Comparison of ENCODE assay signal across 13 mouse cellular contexts in genomic region chr7:16146489-16147410, GRCm38 (mm10). TPM values are rescaled to one million over a fixed set of nuclear protein-coding genes. Genes with fewer than 3 reads are reported as not detected.
DNase-seq lines count a peak whose midpoint lies in the region; ATAC-seq and TF ChIP-seq lines count a peak whose summit lies in the region.
"Had no signal": no experiment of that assay in that cellular context is flagged by ENCODE, and none has a peak within 500 bp of the region (broad histone marks: within the 10 kb centered on the region; RNA-seq: fewer than 3 reads in every experiment).

No protein-coding gene starts in this region.

- DNase-seq in cerebellum, adult 18-20 months, result peak; percentile 75 to 82
- DNase-seq in layer of hippocampus, adult 2 months (ENCODE audit: low spot score in 2 of 2), result peak; percentile 63 to 74
- DNase-seq in right cerebral cortex, postnatal 4 days, result peak; percentile 55
- no peak for DNase-seq in adrenal gland, postnatal 25 days

- H3K9me3 ChIP-seq in neural tube, embryonic 13.5 days, result no peaks in the 10 kb centered on the region
- no peaks in the 10 kb centered on the region for H3K9me3 ChIP-seq in neural tube, embryonic 15.5 days (replicated peaks)
- H3K9me3 ChIP-seq: G1E; megakaryocyte, embryonic 14.5 days; neural tube, embryonic 12.5 days had no signal

- no peak for TF ChIP-seq CTCF in layer of hippocampus, adult 2 months (conservative IDR thresholded peaks at IDR 0.05)

- no peak overlapping the region; the same call in 1 of the 2 replicates for H3K27ac ChIP-seq in neural tube, embryonic 13.5 days (replicated peaks)
- no peak overlapping the region for H3K27ac ChIP-seq in neural tube, embryonic 15.5 days (replicated peaks)
- peak overlapping the region; percentile 90 for H3K27ac ChIP-seq in layer of hippocampus, adult 2 months
- H3K27ac ChIP-seq: neural tube, embryonic 12.5 days had no signal

- no peak overlapping the region for H3K4me3 ChIP-seq in neural tube, embryonic 13.5 days
- no peak overlapping the region for H3K4me3 ChIP-seq in neural tube, embryonic 15.5 days (replicated peaks)
- peak overlapping the region; percentile 32 for H3K4me3 ChIP-seq in layer of hippocampus, adult 2 months
- H3K4me3 ChIP-seq: erythroblast, embryonic 14.5 days; megakaryocyte, embryonic 14.5 days; neural tube, embryonic 12.5 days had no signal

- peaks cover 17% of the 10 kb centered on the region for H3K4me1 ChIP-seq in neural tube, embryonic 13.5 days (replicated peaks)
- H3K4me1 ChIP-seq in neural tube, embryonic 15.5 days, result peaks cover 8% of the 10 kb centered on the region; the same call in 1 of the 2 replicates

- H3K9ac ChIP-seq in neural tube, embryonic 13.5 days, result no peak overlapping the region
- H3K9ac ChIP-seq in neural tube, embryonic 15.5 days (replicated peaks), result no peak overlapping the region
- H3K9ac ChIP-seq: neural tube, embryonic 12.5 days had no signal

- no peaks in the 10 kb centered on the region for H3K27me3 ChIP-seq in neural tube, embryonic 13.5 days
- no peaks in the 10 kb centered on the region for H3K27me3 ChIP-seq in neural tube, embryonic 15.5 days (replicated peaks)

- ATAC-seq in cerebellum, adult (ENCODE audit: insufficient number of reproducible peaks, low FRiP score, low TSS enrichment), result no peak; the same call in 1 of the 2 replicates
- peak; percentile 15; the same call in 1 of the 2 replicates for ATAC-seq in neural tube, embryonic 13.5 days (ENCODE audit: low read depth)
- no peak for ATAC-seq in neural tube, embryonic 15.5 days (ENCODE audit: low FRiP score)
- no peak for ATAC-seq in CD4-positive, CD25-positive, alpha-beta regulatory T cell, adult 4 months

- WGBS in neural tube, embryonic 13.5 days, result 25% methylated on average over 27 of the region's 27 CpGs
- WGBS in neural tube, embryonic 15.5 days, result 25% methylated on average over 27 of the region's 27 CpGs

- H3K36me3 ChIP-seq in neural tube, embryonic 13.5 days, result peaks cover 49% of the 10 kb centered on the region
- H3K36me3 ChIP-seq in neural tube, embryonic 15.5 days, result peaks cover 11% of the 10 kb centered on the region; the same call in 1 of the 2 replicates
- H3K36me3 ChIP-seq: G1E had no signal

- 0 out of 2 replicates have a peak overlapping the region, but pooled peaks have one; percentile 11 for H3K4me2 ChIP-seq in neural tube, embryonic 13.5 days
- no peak overlapping the region for H3K4me2 ChIP-seq in neural tube, embryonic 15.5 days
- H3K4me2 ChIP-seq: neural tube, embryonic 12.5 days had no signal

RNA-seq across cellular contexts. Expression of gene Slc8a2, which starts 17.1 kb away (rescaled TPM):
- 1.1 and 1.4 TPM in 2 replicates for polyA plus RNA-seq in neural tube, embryonic 13.5 days (2015; fragmentation: Nextera tagmentation; extraction: Ambion mirVana)
- polyA plus RNA-seq in neural tube, embryonic 15.5 days (2015; fragmentation: Nextera tagmentation; extraction: Ambion mirVana), result 1.2 and 1.4 TPM in 2 replicates
- total RNA-seq in layer of hippocampus, adult 2 months (2021), result 100 to 1,000 TPM; 305 to 320 TPM
- not detected for polyA plus RNA-seq in CD4-positive, CD25-positive, alpha-beta regulatory T cell, adult 4 months (2017; shearing (Covaris generic))
- total RNA-seq in adrenal gland, postnatal 25 days (2021), result 2.8 and 3.3 TPM in 2 replicates
- total RNA-seq: granulocyte monocyte progenitor cell, adult 5-6 weeks had no signal
- polyA plus RNA-seq: erythroblast, embryonic 14.5 days had no signal

RNA-seq across cellular contexts. Expression of gene Kptn, which starts 27.1 kb away (rescaled TPM):
- 37.9 and 41.4 TPM in 2 replicates for polyA plus RNA-seq in neural tube, embryonic 13.5 days (2015; fragmentation: Nextera tagmentation; extraction: Ambion mirVana)
- polyA plus RNA-seq in neural tube, embryonic 15.5 days (2015; fragmentation: Nextera tagmentation; extraction: Ambion mirVana), result 45.8 and 48.1 TPM in 2 replicates
- total RNA-seq in layer of hippocampus, adult 2 months (2021), result 10 to 100 TPM; 39.4 to 47.0 TPM
- 10 to 100 TPM; 22.0 to 32.9 TPM for polyA plus RNA-seq in CD4-positive, CD25-positive, alpha-beta regulatory T cell, adult 4 months (2017; shearing (Covaris generic))
- 20.4 and 26.7 TPM in 2 replicates for total RNA-seq in adrenal gland, postnatal 25 days (2021)

RNA-seq across cellular contexts. Expression of gene Meis3, which starts 28.1 kb away (rescaled TPM):
- 139 and 161 TPM in 2 replicates for polyA plus RNA-seq in neural tube, embryonic 13.5 days (2015; fragmentation: Nextera tagmentation; extraction: Ambion mirVana)
- polyA plus RNA-seq in neural tube, embryonic 15.5 days (2015; fragmentation: Nextera tagmentation; extraction: Ambion mirVana), result 104 and 126 TPM in 2 replicates
- total RNA-seq in layer of hippocampus, adult 2 months (2021), result 10 to 100 TPM; 37.3 to 38.6 TPM
- polyA plus RNA-seq in CD4-positive, CD25-positive, alpha-beta regulatory T cell, adult 4 months (2017; shearing (Covaris generic)), result 10 to 100 TPM; 23.0 to 26.2 TPM
- 10.9 and 12.9 TPM in 2 replicates for total RNA-seq in adrenal gland, postnatal 25 days (2021)
- total RNA-seq: granulocyte monocyte progenitor cell, adult 5-6 weeks had no signal

RNA-seq across cellular contexts. Expression of gene Napa, which starts 48.5 kb away (rescaled TPM):
- polyA plus RNA-seq in neural tube, embryonic 13.5 days (2015; fragmentation: Nextera tagmentation; extraction: Ambion mirVana), result 235 and 247 TPM in 2 replicates
- 236 and 238 TPM in 2 replicates for polyA plus RNA-seq in neural tube, embryonic 15.5 days (2015; fragmentation: Nextera tagmentation; extraction: Ambion mirVana)
- total RNA-seq in layer of hippocampus, adult 2 months (2021), result 100 to 1,000 TPM; 309 to 325 TPM
- polyA plus RNA-seq in CD4-positive, CD25-positive, alpha-beta regulatory T cell, adult 4 months (2017; shearing (Covaris generic)), result 100 to 1,000 TPM; 198 to 297 TPM
- 137 and 149 TPM in 2 replicates for total RNA-seq in adrenal gland, postnatal 25 days (2021)
